Mouse (Mus musculus): ENCODE measurements around the gene Unc13a. TPM values are rescaled to one million over a fixed set of nuclear protein-coding genes. Genes with fewer than 3 reads are reported as not detected.
A peak's percentile ranks its signal among the peaks of the same experiment; 100 is the strongest.

Unc13a gene
- polyA plus RNA-seq, 1 experiment from 2014 or later, result 1.1 TPM

DNA sequence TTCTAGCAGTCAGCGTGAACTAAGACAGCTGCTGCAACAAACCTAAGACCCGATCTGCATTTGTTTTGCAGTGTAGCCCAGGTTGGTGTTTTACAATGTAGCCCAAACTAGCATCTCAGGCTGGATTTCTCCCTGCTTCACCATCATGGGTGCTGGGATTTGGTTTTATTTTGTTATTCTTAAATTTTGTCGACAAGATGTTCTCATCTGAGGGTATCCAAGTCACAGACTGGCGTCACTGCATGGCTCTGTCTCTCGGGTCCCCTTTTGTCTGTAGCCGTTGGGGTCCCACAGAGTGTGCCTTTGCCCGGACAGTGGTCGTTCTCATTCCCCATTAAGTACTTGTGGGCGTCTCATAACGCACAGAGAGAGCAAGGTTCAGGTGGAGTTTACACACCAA, 13.1 kb upstream of the Unc13a start:
- WGBS, result 27% methylated on average over 10 of the region's 10 CpGs
- Histone ChIP-seq H3K9me3 (no peaks in the 10 kb centered on the region), H3K36me3 (no peaks in the 10 kb centered on the region), H3K4me3 (replicated peaks) (no peak overlapping the region), H3K27ac (no peak overlapping the region), H3K4me1 (peaks cover 33% of the 10 kb centered on the region), H3K27me3 (replicated peaks) (peaks cover 98% of the 10 kb centered on the region), H3K4me2 (no peak overlapping the region), H3K9ac (no peak overlapping the region)
- no peak for ATAC-seq (ENCODE audit: insufficient read depth, low FRiP score, low read depth)

DNA sequence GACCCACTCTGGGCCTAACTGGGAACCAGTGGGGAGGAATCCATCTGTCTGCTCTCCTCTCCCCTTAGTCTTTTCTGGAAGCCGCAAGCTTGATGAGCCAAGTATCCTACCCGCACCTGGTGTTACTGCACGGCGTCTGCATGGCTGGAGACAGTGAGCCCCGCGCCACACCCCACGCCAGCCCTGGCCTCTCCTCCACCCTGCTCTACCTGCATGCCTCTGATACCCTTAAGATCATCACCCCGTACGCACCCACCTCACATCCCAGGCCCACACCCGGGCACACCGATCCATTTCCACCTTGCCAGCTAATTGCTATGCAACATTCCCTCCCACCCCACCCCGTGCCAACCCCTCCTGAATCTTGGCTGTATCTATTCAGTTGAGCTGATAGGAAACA, 11.3 kb upstream of the Unc13a start:
- no peak overlapping the region for H3K4me3 ChIP-seq (replicated peaks)
- ATAC-seq (ENCODE audit: insufficient read depth, low FRiP score, low read depth), result no peak
- 67% methylated on average over 12 of the region's 12 CpGs for WGBS
- H3K27ac ChIP-seq, result no peak overlapping the region
- H3K9me3 ChIP-seq, result no peaks in the 10 kb centered on the region
- H3K36me3 ChIP-seq, result no peaks in the 10 kb centered on the region
- peaks cover 96% of the 10 kb centered on the region for H3K27me3 ChIP-seq (replicated peaks)
- H3K4me1 ChIP-seq, result peaks cover 39% of the 10 kb centered on the region
- no peak overlapping the region for H3K4me2 ChIP-seq
- no peak overlapping the region for H3K9ac ChIP-seq

DNA sequence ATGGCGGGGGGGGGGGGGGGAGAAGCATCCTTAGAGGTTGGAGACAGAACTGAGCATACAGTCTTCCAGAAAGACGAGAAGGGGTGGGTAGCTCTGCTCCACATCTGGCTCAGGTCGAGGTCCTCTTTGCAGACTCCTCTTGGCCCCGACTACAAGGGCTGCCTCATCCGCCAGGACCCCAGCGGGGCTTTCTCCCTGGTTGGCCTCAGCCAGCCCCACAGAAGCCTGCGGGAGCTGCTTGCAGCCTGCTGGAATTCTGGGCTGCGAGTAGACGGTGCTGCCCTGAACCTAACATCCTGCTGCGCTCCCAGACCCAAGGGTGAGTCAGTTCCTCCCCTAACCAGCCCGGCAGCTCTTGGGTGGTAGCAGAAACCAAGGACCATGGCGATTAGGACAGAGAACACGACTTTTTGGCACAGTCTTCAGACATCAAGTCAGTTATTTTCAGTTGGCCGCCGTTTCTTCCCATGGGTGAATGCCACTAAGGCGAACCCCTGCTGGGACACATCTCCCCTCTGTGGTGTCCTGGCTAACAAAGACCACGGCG, 9.9 kb upstream of the Unc13a start:
- 25% methylated on average over 18 of the region's 18 CpGs for WGBS
- peaks cover 82% of the 10 kb centered on the region for H3K27me3 ChIP-seq (replicated peaks)
- no peak for ATAC-seq (ENCODE audit: insufficient read depth, low FRiP score, low read depth)

DNA sequence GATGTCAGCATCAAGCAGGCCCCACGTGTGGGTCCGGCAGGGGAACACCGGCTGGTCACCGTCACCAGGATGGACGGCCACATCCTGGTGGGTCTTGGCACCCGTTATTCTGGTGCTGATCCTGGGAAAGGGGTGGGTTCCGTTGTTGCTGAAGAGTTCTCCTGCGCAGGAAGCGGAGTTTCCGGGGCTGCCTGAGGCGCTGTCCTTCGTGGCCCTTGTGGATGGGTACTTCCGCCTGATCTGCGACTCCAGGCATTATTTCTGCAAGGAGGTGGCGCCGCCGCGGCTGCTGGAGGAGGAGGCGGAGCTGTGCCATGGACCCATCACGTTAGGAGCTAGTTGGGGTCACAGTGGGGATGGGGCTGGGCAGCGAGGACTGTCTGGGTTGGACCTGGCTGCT, 8.9 kb upstream of the Unc13a start:
- no peaks in the 10 kb centered on the region for H3K36me3 ChIP-seq
- H3K9ac ChIP-seq, result no peak overlapping the region
- no peak overlapping the region for H3K27ac ChIP-seq
- ATAC-seq (ENCODE audit: insufficient read depth, low FRiP score, low read depth), result no peak
- H3K4me2 ChIP-seq, result peak overlapping the region; percentile 0; the same call in 1 of the 2 replicates
- WGBS, result 21% methylated on average over 21 of the region's 21 CpGs
- H3K9me3 ChIP-seq, result no peaks in the 10 kb centered on the region
- H3K4me3 ChIP-seq (replicated peaks), result no peak overlapping the region
- peaks cover 19% of the 10 kb centered on the region for H3K4me1 ChIP-seq
- peaks cover 73% of the 10 kb centered on the region for H3K27me3 ChIP-seq (replicated peaks)

More for the DNA sequence above, 9.9 kb upstream of the Unc13a start:
- Histone ChIP-seq H3K9me3 (no peaks in the 10 kb centered on the region), H3K4me1 (peaks cover 29% of the 10 kb centered on the region), H3K4me3 (replicated peaks) (no peak overlapping the region), H3K9ac (no peak overlapping the region), H3K27ac (no peak overlapping the region), H3K4me2 (no peak overlapping the region), H3K36me3 (no peaks in the 10 kb centered on the region)

DNA sequence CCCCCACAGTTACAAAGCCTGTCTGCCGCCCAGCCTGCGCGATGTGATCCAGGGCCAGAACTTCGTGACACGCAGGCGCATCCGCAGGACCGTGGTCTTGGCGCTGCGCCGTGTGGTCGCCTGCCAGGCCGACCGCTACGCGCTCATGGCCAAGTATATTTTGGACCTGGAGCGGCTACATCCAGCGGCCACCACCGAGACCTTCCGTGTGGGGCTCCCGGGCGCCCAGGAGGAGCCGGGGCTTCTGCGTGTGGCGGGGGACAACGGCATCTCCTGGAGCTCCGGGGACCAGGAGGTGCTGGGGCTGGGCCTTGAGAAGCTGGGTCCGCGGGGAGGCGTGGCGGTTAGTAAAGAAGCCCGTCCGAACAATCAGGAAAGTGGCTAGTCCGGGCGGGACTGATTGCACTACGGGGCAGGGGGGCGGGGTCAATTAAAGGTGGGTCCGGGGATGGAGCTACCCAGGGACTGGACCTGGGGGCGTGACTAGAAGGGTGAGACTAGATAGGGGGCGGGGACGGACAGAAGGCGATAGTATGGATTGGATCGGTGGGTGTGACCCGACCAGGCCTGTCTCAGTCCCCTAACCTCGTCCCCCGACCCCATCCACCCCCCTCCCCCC, 8.1 kb upstream of the Unc13a start:
- Histone ChIP-seq H3K4me2 (peak overlapping the region; percentile 58), H3K36me3 (no peaks in the 10 kb centered on the region), H3K9me3 (no peaks in the 10 kb centered on the region), H3K4me1 (peaks cover 14% of the 10 kb centered on the region), H3K9ac (0 out of 2 replicates have a peak overlapping the region, but pooled peaks have one; percentile 8), H3K27me3 (replicated peaks) (peaks cover 65% of the 10 kb centered on the region), H3K4me3 (replicated peaks) (peak overlapping the region; percentile 32), H3K27ac (no peak overlapping the region)
- WGBS, result 12% methylated on average over 46 of the region's 46 CpGs
- peak; percentile 15; the same call in 1 of the 2 replicates for ATAC-seq (ENCODE audit: insufficient read depth, low FRiP score, low read depth)

DNA sequence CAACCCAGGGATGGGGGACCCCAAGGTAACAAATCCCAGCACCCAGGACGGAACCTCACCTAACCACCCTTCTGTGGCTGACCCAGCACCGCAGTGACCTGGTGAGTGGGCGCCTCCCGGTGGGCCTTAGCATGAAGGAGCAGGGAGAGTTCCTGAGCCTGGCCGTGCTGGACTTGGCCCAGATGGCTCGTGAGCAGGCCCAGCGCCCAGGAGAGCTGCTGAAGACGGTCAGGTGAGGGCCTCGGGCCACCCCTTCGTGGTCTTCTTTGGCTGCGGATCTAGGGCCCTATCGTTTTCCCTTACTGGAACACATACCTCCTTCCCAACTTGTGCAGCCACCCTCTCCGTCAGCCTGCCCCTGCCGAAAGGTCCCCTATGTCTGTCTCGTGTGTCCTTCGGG, 7.6 kb upstream of the Unc13a start:
- peak overlapping the region; percentile 58 for H3K4me2 ChIP-seq
- H3K9me3 ChIP-seq, result no peaks in the 10 kb centered on the region
- H3K27me3 ChIP-seq (replicated peaks), result peaks cover 59% of the 10 kb centered on the region
- H3K9ac ChIP-seq, result no peak overlapping the region
- H3K27ac ChIP-seq, result no peak overlapping the region
- no peaks in the 10 kb centered on the region for H3K36me3 ChIP-seq
- peak overlapping the region; percentile 32 for H3K4me3 ChIP-seq (replicated peaks)
- WGBS, result 36% methylated on average over 16 of the region's 16 CpGs
- no peak for ATAC-seq (ENCODE audit: insufficient read depth, low FRiP score, low read depth)
- peaks cover 14% of the 10 kb centered on the region for H3K4me1 ChIP-seq

DNA sequence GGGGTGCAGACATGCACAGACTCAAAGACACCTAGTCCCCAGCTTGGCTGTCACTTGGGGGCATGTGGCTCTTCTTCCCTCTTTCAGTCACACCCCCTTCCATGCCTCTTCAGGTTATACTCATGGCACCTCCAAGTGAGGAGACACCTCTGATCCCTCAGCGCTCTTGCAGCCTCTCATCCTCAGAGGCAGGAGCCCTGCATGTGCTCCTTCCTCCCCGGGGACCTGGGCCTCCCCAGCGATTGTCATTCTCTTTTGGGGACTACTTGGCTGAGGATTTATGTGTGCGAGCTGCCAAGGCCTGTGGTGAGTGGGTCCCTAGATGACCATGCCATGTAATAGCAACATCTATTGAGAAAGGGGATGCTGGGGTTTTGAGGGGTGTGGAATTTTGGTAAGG, 6.7 kb upstream of the Unc13a start:
- Histone ChIP-seq H3K27ac (no peak overlapping the region), H3K4me2 (no peak overlapping the region), H3K27me3 (replicated peaks) (peaks cover 50% of the 10 kb centered on the region), H3K9me3 (no peaks in the 10 kb centered on the region), H3K4me1 (peaks cover 14% of the 10 kb centered on the region), H3K4me3 (replicated peaks) (no peak overlapping the region), H3K36me3 (no peaks in the 10 kb centered on the region), H3K9ac (no peak overlapping the region)
- no peak for ATAC-seq (ENCODE audit: insufficient read depth, low FRiP score, low read depth)
- WGBS, result 64% methylated on average over 4 of the region's 4 CpGs

DNA sequence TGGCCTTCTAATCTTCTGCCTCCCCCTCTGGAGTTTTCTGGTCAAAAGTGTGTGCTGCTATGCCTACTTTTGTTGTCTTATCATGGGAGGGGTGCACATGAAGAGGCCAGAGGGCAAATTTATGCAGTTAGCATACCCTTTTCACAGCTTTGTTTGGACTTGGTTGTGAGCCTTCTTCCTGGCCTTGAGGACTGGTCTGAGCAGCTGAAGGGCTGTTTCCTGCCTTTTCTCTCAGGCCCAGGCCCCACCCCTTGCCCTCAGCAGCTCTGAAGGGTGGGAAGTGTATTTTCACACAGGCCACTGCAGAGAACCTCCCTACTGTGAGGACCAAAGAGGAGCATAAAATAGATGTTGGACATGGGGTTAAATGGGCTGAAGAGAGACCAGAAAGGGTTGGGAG, 6.0 kb upstream of the Unc13a start:
- no peak for ATAC-seq (ENCODE audit: insufficient read depth, low FRiP score, low read depth)
- no peak overlapping the region for H3K4me2 ChIP-seq
- no peak overlapping the region for H3K9ac ChIP-seq
- H3K4me1 ChIP-seq, result peaks cover 14% of the 10 kb centered on the region
- H3K9me3 ChIP-seq, result no peaks in the 10 kb centered on the region
- H3K4me3 ChIP-seq (replicated peaks), result no peak overlapping the region
- no peak overlapping the region; the same call in 1 of the 2 replicates for H3K27ac ChIP-seq
- no peaks in the 10 kb centered on the region for H3K36me3 ChIP-seq
- peaks cover 44% of the 10 kb centered on the region for H3K27me3 ChIP-seq (replicated peaks)

DNA sequence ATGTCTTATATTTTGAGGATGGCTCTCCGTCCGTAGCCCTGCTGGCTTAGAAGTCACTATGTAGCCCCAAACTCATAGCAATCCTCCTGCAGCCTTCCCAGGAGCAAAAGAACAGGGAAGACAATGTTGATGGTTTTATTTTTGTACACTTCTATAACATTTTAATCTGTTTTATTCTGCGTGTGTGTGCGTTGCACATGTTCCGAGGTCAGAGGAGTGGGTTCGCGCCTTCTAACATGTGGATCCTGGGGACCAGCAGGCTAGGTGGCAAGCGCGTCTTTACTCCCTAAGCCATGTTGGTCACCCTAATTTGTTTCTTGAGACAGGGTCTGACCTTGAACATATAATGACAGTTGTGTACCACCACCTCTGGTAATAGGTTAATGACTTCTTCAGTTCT, 5.2 kb upstream of the Unc13a start:
- Histone ChIP-seq H3K4me2 (peak overlapping the region; percentile 81), H3K9me3 (no peaks in the 10 kb centered on the region), H3K27me3 (replicated peaks) (peaks cover 36% of the 10 kb centered on the region), H3K9ac (peak overlapping the region; percentile 58; the same call in 1 of the 2 replicates), H3K36me3 (no peaks in the 10 kb centered on the region), H3K4me1 (peaks cover 12% of the 10 kb centered on the region), H3K4me3 (replicated peaks) (peak overlapping the region; percentile 74), H3K27ac (peak overlapping the region; percentile 92; the same call in 1 of the 2 replicates)
- ATAC-seq (ENCODE audit: insufficient read depth, low FRiP score, low read depth), result no peak
- WGBS, result 57% methylated on average over 9 of the region's 9 CpGs

DNA sequence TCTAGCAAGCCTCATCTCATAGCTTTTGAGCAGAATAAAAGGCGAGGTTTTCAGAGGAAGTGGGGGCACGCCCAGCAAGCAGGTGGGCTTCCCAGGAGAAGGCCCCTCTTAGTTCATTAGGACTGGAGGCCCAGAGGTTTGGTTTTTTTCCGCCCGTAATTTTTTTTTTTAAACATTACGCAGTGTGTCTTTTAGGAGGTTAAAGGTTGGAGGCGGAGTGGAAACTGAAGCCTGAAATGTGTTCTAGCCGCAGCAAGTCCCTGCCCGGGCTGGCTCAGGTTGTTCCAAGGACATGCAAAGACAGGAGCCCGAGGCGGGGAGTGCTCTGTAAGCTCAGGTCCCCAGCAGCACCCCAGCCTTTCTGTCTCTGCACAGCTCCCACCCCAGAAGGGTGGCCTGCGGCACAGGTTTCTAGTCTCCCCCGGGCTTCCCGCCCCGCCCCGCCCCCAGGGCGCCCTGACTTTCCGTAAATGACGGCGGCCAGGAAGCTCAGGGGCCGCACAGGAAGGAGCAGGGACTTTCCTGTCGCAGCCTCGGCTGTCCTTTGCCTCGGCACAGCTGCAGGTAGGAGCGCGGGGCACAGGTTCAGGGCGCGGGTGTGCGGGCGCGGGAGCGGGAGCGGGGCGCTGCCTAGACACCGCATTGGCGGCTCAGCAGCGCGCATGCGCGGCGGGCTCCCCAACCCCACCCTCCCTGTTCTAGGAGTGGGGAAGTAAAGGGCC, 4.6 kb upstream of the Unc13a start, which contains the start of gene Jak3:
Jak3 (plus strand) TSS at position 277 of the 722 bp plus-strand sequence.
- ATAC-seq (ENCODE audit: insufficient read depth, low FRiP score, low read depth), result peak; percentile 36
- WGBS, result 2% methylated on average over 40 of the region's 40 CpGs
- H3K36me3 ChIP-seq, result no peaks in the 10 kb centered on the region
- peak within 1 kb of the TSS; percentile 92 for H3K27ac ChIP-seq
- peaks cover 30% of the 10 kb centered on the region for H3K27me3 ChIP-seq (replicated peaks)
- H3K4me3 ChIP-seq (replicated peaks), result peak within 1 kb of the TSS; percentile 74
- peak within 1 kb of the TSS; percentile 81 for H3K4me2 ChIP-seq
- no peaks in the 10 kb centered on the region for H3K9me3 ChIP-seq
- H3K4me1 ChIP-seq, result peaks cover 13% of the 10 kb centered on the region
- H3K9ac ChIP-seq, result peak within 1 kb of the TSS; percentile 58

DNA sequence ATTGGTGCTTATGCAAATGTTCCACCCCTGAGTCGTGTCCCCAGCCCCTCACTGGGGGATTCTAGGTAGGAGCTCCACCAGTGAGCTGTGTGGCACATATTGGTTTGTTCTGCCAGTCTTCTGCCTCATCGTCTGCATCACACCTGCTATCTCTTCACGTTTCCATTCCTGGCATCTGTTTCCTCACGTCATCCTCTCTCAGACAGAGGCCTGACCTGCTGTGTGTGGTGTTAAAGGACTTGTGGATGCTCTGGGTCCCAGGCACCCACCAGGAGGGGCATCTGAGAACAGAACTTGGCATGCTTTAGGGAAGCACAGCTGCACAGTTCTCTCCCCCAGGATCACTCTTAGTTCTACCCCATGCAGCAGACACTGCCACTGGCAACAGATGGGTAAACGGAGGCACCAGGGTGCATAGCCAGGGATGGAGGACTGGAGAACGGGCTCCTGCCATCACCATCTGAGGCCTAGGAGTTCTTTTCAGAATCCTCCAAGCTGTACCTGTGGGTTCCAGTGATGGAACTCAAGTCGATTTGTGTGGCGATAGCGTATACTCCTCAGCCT, 4.0 kb upstream of the Unc13a start:
- peak overlapping the region; percentile 74 for H3K4me3 ChIP-seq (replicated peaks)
- no peak overlapping the region; the same call in 1 of the 2 replicates for H3K9ac ChIP-seq
- peaks cover 20% of the 10 kb centered on the region for H3K4me1 ChIP-seq
- ATAC-seq (ENCODE audit: insufficient read depth, low FRiP score, low read depth), result no peak
- H3K36me3 ChIP-seq, result no peaks in the 10 kb centered on the region
- no peaks in the 10 kb centered on the region for H3K9me3 ChIP-seq
- H3K4me2 ChIP-seq, result peak overlapping the region; percentile 81
- peak overlapping the region; percentile 92; the same call in 1 of the 2 replicates for H3K27ac ChIP-seq
- 39% methylated on average over 9 of the region's 9 CpGs for WGBS
- peaks cover 25% of the 10 kb centered on the region for H3K27me3 ChIP-seq (replicated peaks)

DNA sequence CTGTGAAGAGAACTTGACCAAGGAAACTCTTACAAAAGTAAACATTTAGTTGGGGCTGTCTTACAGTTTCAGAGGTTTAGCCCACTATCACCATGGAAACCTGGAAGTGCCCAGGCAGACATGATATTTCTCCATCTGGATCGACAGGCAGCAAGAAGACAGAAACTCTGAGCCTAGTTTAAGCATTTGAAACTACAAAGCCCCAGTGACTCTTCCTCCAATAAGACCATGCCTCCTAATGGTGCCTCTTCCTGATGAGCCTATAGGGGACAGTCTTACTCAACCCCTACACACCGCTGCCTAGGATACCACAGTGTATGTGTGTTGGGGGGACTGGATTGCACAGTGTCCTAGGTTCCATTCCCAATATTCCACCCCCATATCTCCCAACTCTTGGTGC, 2.5 kb upstream of the Unc13a start:
- ATAC-seq (ENCODE audit: insufficient read depth, low FRiP score, low read depth), result no peak
- Histone ChIP-seq H3K4me1 (peaks cover 13% of the 10 kb centered on the region), H3K36me3 (no peaks in the 10 kb centered on the region), H3K9ac (no peak overlapping the region), H3K4me3 (replicated peaks) (no peak overlapping the region), H3K27me3 (replicated peaks) (peaks cover 20% of the 10 kb centered on the region), H3K4me2 (no peak overlapping the region), H3K9me3 (no peaks in the 10 kb centered on the region), H3K27ac (no peak overlapping the region)
- 66% methylated on average over 2 of the region's 2 CpGs for WGBS
